Mouse (Mus musculus): ENCODE measurements at regions not wholly inside any gene's neighbourhood (a gene's known extent, or its start where the extent isn't known, plus 50 kb on each side); places are given as distances from the start of the nearest gene placed in this dataset.
A peak's percentile ranks its signal among the peaks of the same experiment; 100 is the strongest.

DNA sequence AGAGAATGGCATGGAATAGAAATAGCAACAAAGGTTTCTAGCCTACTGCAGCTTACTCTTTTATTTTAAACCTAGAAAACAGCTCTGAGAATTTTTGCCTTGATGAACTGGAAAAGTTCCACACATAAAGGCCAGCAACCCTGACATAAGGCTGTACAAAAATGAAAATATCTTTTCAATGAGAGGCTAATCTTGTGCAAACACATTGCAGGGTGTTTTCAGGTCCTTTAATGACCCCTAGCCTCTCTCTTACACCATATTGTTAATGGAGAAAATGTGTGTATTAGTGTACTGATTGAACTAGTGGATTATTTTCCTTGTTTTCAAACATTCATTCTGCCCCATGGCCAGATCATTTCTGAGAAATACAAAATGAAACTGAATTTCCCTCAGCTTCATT is 158.0 kb upstream of the Tusc1 start:
- Histone ChIP-seq H3K36me3 (replicated peaks) (no peaks in the 10 kb centered on the region), H3K9me3 (no peaks in the 10 kb centered on the region), H3K4me2 (no peak overlapping the region), H3K4me3 (no peak overlapping the region), H3K27me3 (replicated peaks) (no peaks in the 10 kb centered on the region), H3K9ac (no peak overlapping the region), H3K27ac (no peak overlapping the region), H3K4me1 (no peaks in the 10 kb centered on the region)
- no peak for ATAC-seq (replicated peaks)

DNA sequence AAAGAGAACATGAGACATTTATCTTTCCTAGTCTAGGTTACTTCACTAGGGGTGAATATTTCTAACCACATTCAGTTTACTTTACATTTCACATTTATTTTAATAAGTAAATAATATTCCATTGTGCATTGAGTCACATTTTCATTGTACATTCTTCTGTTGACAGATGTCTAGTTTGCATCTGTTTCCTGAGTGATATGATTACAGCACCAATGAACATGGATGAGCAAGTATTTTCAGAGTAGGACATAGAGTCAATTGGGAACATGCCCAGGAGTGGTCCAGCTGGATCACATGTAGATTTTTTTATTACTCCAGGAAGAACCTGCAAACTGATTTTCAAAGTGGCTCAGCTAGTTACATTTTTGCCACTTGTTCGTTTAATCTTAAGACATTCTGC is 153.3 kb upstream of the Tusc1 start:
- ATAC-seq (replicated peaks), result no peak
- H3K36me3 ChIP-seq (replicated peaks), result no peaks in the 10 kb centered on the region
- no peak overlapping the region for H3K4me3 ChIP-seq
- H3K9me3 ChIP-seq, result no peaks in the 10 kb centered on the region
- H3K27me3 ChIP-seq (replicated peaks), result no peaks in the 10 kb centered on the region
- H3K4me2 ChIP-seq, result no peak overlapping the region
- H3K9ac ChIP-seq, result no peak overlapping the region
- H3K4me1 ChIP-seq, result no peaks in the 10 kb centered on the region
- 77% methylated on average over 1 of the region's 1 CpGs for WGBS
- no peak overlapping the region for H3K27ac ChIP-seq

DNA sequence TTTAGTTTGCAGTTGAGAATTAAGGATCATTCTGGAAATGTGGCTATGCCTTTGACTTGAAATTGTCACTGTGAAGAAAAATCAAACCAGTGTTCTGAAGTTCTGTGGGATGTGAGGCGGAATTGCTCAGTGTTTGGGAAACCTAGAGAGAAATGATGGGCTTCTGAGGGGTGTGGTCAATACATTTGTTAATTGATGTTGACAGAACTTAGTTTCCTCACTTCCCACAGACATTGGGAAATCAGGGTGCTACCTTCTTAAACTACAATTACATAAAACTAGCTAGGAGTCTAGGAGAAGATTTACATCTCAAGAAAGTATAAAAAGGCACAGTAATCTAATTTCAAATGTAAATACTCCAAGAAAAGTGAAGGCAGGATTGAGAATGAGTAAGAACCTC is 151.1 kb upstream of the Tusc1 start:
- H3K4me2 ChIP-seq, result no peak overlapping the region
- WGBS, result 79% methylated on average over 1 of the region's 1 CpGs
- H3K4me1 ChIP-seq, result no peaks in the 10 kb centered on the region
- H3K36me3 ChIP-seq (replicated peaks), result no peaks in the 10 kb centered on the region
- no peak overlapping the region for H3K9ac ChIP-seq
- H3K4me3 ChIP-seq, result no peak overlapping the region
- H3K27ac ChIP-seq, result no peak overlapping the region
- H3K9me3 ChIP-seq, result no peaks in the 10 kb centered on the region
- ATAC-seq (replicated peaks), result no peak
- no peaks in the 10 kb centered on the region for H3K27me3 ChIP-seq (replicated peaks)

DNA sequence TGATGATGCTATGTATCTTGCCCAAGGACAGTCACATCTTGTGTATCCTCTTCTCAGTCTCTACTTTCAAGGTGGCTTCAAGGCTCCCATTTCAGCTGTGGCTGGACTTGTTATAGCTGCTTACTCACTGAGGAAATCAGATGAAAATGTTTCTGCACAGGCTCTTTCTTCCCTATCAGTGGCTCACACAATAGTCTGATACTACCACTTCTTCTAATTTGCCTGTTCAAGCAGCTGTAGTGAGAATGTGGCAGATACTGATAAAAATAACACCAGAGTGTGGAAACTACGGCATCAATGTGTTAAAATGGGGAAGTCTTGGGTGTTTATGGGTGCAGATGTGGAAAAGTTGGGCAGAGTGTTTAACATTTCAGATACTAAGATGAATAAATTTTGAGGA is 145.9 kb upstream of the Tusc1 start:
- Histone ChIP-seq H3K4me3 (no peak overlapping the region), H3K9ac (no peak overlapping the region), H3K4me2 (no peak overlapping the region), H3K27ac (no peak overlapping the region), H3K4me1 (no peaks in the 10 kb centered on the region), H3K9me3 (no peaks in the 10 kb centered on the region), H3K27me3 (replicated peaks) (no peaks in the 10 kb centered on the region), H3K36me3 (replicated peaks) (no peaks in the 10 kb centered on the region)
- 89% methylated on average over 1 of the region's 1 CpGs for WGBS
- no peak for ATAC-seq (replicated peaks)

DNA sequence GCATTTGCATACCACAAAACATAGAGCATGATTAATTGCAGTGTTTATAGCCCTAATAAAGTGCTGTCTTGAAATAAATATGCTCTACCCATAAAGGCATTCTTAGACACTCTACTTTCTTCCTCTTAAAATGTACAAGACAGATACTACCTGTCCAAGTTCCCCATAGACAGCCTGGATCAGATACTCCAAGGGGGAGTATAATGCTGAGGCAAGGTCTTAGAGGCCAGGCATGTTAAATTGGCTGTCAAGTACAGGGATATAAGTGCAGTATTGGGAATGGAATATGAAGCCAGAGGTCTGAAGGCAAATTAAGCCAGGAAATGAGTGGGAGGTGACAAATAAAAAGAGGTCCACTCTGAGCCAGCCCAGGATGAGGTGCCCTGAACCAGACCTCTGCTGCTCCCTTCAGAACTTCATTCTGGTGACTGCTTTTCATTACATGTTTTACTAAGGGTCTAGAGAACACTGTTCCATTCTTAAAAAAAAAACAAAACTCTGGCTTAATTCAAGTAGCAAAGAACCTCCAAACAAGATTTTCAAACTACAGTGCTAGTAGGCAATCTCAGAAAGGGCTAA is 142.0 kb upstream of the Tusc1 start:
- Histone ChIP-seq H3K9me3 (no peaks in the 10 kb centered on the region), H3K36me3 (replicated peaks) (no peaks in the 10 kb centered on the region), H3K9ac (no peak overlapping the region), H3K4me2 (no peak overlapping the region), H3K27ac (no peak overlapping the region), H3K4me3 (no peak overlapping the region), H3K4me1 (no peaks in the 10 kb centered on the region), H3K27me3 (replicated peaks) (no peaks in the 10 kb centered on the region)
- ATAC-seq (replicated peaks), result no peak

- H3K27me3 ChIP-seq (replicated peaks), result no peaks in the 10 kb centered on the region
- no peak overlapping the region for H3K4me3 ChIP-seq
- H3K9me3 ChIP-seq, result no peaks in the 10 kb centered on the region
- no peaks in the 10 kb centered on the region for H3K4me1 ChIP-seq
- no peaks in the 10 kb centered on the region for H3K36me3 ChIP-seq (replicated peaks)
- no peak overlapping the region for H3K27ac ChIP-seq
- no peak overlapping the region for H3K4me2 ChIP-seq
- 95% methylated on average over 1 of the region's 1 CpGs for WGBS
- H3K9ac ChIP-seq, result no peak overlapping the region
- no peak for ATAC-seq (replicated peaks)
Observed at GRCm38 (mm10) chr4:93467998-93468397, 132.7 kb upstream of the Tusc1 start.

GRCm38 (mm10) chr4:93467424-93467823 is 132.1 kb upstream of the Tusc1 start:
- WGBS, result 76% methylated on average over 1 of the region's 1 CpGs

GRCm38 (mm10) chr4:93451357-93451756 is 116.0 kb upstream of the Tusc1 start:
- H3K36me3 ChIP-seq (replicated peaks), result no peaks in the 10 kb centered on the region
- H3K27ac ChIP-seq, result no peak overlapping the region
- no peak overlapping the region for H3K9ac ChIP-seq
- ATAC-seq (replicated peaks), result peak; percentile 71; the same call in 1 of the 2 replicates
- no peak overlapping the region for H3K4me2 ChIP-seq
- H3K4me1 ChIP-seq, result no peaks in the 10 kb centered on the region
- no peak overlapping the region for H3K4me3 ChIP-seq
- H3K27me3 ChIP-seq (replicated peaks), result no peaks in the 10 kb centered on the region
- 48% methylated on average over 3 of the region's 3 CpGs for WGBS
- no peaks in the 10 kb centered on the region for H3K9me3 ChIP-seq

More at GRCm38 (mm10) chr4:93467424-93467823, 132.1 kb upstream of the Tusc1 start:
- Histone ChIP-seq H3K27ac (no peak overlapping the region), H3K36me3 (replicated peaks) (no peaks in the 10 kb centered on the region), H3K27me3 (replicated peaks) (no peaks in the 10 kb centered on the region), H3K4me1 (no peaks in the 10 kb centered on the region), H3K9me3 (no peaks in the 10 kb centered on the region), H3K9ac (no peak overlapping the region), H3K4me3 (no peak overlapping the region), H3K4me2 (no peak overlapping the region)
- ATAC-seq (replicated peaks), result no peak

GRCm38 (mm10) chr4:93450831-93451230 is 115.5 kb upstream of the Tusc1 start:
- ATAC-seq (replicated peaks), result peak; percentile 77; the same call in 1 of the 2 replicates
- Histone ChIP-seq H3K4me2 (no peak overlapping the region), H3K9ac (no peak overlapping the region), H3K4me3 (no peak overlapping the region), H3K27ac (no peak overlapping the region), H3K27me3 (replicated peaks) (no peaks in the 10 kb centered on the region), H3K36me3 (replicated peaks) (no peaks in the 10 kb centered on the region), H3K4me1 (no peaks in the 10 kb centered on the region), H3K9me3 (no peaks in the 10 kb centered on the region)
- WGBS, result 64% methylated on average over 1 of the region's 1 CpGs

DNA sequence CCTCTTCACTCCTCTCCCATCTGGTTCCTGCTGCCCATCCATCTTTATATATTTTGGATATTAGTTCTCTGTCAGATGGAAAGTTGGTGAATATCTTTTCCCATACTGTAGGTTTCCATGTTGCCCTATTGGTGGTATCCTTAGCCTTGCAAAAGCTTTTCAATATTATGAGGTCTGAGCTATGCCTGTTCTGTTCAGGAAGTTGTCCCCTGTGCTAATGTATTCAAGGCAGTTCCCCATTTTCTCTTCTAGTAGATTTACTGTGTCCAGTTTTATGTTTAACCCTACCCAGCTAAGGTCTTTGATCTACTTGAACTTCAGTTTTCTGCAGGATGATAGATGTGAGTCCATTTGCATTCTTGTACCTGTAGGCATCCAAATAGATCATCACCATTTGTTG is 109.4 kb upstream of the Tusc1 start:
- Histone ChIP-seq H3K9ac (no peak overlapping the region), H3K36me3 (replicated peaks) (no peaks in the 10 kb centered on the region), H3K4me3 (no peak overlapping the region), H3K4me2 (no peak overlapping the region), H3K9me3 (no peaks in the 10 kb centered on the region), H3K27ac (no peak overlapping the region), H3K4me1 (no peaks in the 10 kb centered on the region), H3K27me3 (replicated peaks) (no peaks in the 10 kb centered on the region)
- ATAC-seq (replicated peaks), result no peak

- no peak; the same call in 1 of the 2 replicates for ATAC-seq (replicated peaks)
- H3K9ac ChIP-seq, result no peak overlapping the region
- no peak overlapping the region for H3K4me3 ChIP-seq
- H3K36me3 ChIP-seq (replicated peaks), result no peaks in the 10 kb centered on the region
- WGBS, result 62% methylated on average over 3 of the region's 3 CpGs
- no peaks in the 10 kb centered on the region for H3K27me3 ChIP-seq (replicated peaks)
- H3K27ac ChIP-seq, result no peak overlapping the region
- no peaks in the 10 kb centered on the region for H3K9me3 ChIP-seq
- H3K4me2 ChIP-seq, result no peak overlapping the region
- no peaks in the 10 kb centered on the region for H3K4me1 ChIP-seq
Observed at GRCm38 (mm10) chr4:93438587-93439336, 103.5 kb upstream of the Tusc1 start.

DNA sequence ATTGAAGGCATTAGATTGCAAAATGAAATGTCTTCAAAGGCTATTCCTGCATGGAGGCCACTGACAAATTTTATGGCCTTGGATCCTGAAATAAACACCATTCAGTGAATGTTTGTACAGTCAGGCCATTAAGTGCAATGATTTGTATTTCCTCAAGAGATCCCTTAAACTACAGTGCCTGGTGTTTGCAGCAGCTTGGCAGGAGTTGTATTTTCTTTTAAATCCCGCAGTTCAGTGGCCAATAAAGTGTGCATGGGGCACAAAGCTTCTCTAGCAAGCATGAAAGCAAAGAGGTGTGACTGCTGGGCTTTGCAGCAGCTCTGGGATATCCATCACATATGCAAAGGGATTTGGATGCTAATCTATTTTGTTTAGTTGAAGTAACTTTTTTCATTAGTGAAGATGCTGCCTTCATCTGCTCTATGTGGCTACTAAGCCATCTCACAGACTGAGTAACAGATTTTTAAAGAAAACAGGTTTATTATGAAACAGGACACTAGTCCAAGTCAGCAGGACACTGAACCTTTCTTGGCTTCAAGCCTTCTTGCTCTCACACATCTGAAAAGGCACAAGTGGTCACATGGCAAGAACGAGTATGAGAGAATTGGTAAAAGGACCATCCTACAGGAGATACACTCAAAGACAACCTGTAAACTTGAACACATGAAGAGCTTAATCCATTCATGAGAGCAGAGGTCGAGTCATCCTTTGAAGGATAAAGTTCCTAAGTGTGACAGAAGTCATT is 102.2 kb upstream of the Tusc1 start:
- 29% methylated on average over 3 of the region's 3 CpGs for WGBS
- ATAC-seq (replicated peaks), result no peak
- Histone ChIP-seq H3K4me3 (no peak overlapping the region), H3K36me3 (replicated peaks) (no peaks in the 10 kb centered on the region), H3K4me1 (no peaks in the 10 kb centered on the region), H3K27me3 (replicated peaks) (no peaks in the 10 kb centered on the region), H3K9ac (no peak overlapping the region), H3K27ac (no peak overlapping the region), H3K9me3 (no peaks in the 10 kb centered on the region), H3K4me2 (no peak overlapping the region)

DNA sequence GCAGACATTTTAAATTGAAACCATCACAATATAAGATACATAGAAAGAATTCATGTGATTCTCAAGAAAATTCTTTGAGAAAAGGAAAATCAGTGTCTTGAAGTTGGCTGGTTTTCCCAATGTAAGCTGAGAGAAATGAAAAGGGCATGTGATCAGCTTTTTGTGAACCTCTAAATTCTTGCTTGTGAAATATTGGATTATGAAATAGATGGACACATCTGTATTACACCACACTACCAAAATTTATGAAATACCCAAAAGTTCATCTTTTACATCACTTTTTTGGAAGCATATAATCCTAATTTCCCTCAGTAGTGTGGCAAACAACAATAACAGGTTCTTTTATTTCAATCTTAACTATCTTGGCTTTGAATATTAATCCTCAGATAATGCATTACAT is 77.4 kb upstream of the Tusc1 start:
- Histone ChIP-seq H3K36me3 (replicated peaks) (no peaks in the 10 kb centered on the region), H3K9me3 (no peaks in the 10 kb centered on the region), H3K4me2 (no peak overlapping the region), H3K27ac (no peak overlapping the region), H3K4me3 (no peak overlapping the region), H3K27me3 (replicated peaks) (no peaks in the 10 kb centered on the region), H3K9ac (no peak overlapping the region), H3K4me1 (no peaks in the 10 kb centered on the region)
- no peak for ATAC-seq (replicated peaks)
